Comparison of ENCODE assay signal across 8 mouse cellular contexts in genomic region chr3:88141439-88141786, GRCm38 (mm10). TPM values are rescaled to one million over a fixed set of nuclear protein-coding genes. Genes with fewer than 3 reads are reported as not detected.
DNase-seq lines count a peak whose midpoint lies in the region; ATAC-seq and TF ChIP-seq lines count a peak whose summit lies in the region.

No protein-coding gene starts in this region.

- no peak for TF ChIP-seq CTCF in liver, postnatal 0 days (IDR thresholded peaks at IDR 0.05; ENCODE audit: low read depth)

- H3K4me2 ChIP-seq in forebrain, embryonic 15.5 days (replicated peaks): peak overlapping the region; percentile 94
- peak overlapping the region; percentile 92 for H3K4me2 ChIP-seq in liver, postnatal 0 days (ENCODE audit: low read depth, low read length)

- peak; percentile 71 to 78 for DNase-seq in spleen, postnatal 36 days (ENCODE audit: low spot score in 2 of 2)
- DNase-seq in spleen, adult 12 weeks (ENCODE audit: low spot score): no peak
- peak; percentile 93 for DNase-seq in induced T-regulatory cell, adult 2 months (ENCODE audit: low read depth)
- DNase-seq in liver, postnatal 0 days: no peak
- no peak for DNase-seq in c-Kit-positive CD71-positive TER-119-positive erythroid progenitor cells, embryonic 14.5 days (ENCODE audit: low spot score)

- peak overlapping the region; percentile 99 for H3K27ac ChIP-seq in forebrain, embryonic 15.5 days (replicated peaks)
- H3K27ac ChIP-seq in liver, postnatal 0 days (ENCODE audit: low read depth): peak overlapping the region; percentile 97

- no peaks in the 10 kb centered on the region for H3K27me3 ChIP-seq in forebrain, embryonic 15.5 days
- H3K27me3 ChIP-seq in liver, postnatal 0 days (ENCODE audit: insufficient read depth, low read length): no peaks in the 10 kb centered on the region

- peaks cover 72% of the 10 kb centered on the region for H3K4me1 ChIP-seq in forebrain, embryonic 15.5 days
- H3K4me1 ChIP-seq in liver, postnatal 0 days (ENCODE audit: insufficient read depth): peaks cover 69% of the 10 kb centered on the region

- H3K4me3 ChIP-seq in forebrain, embryonic 15.5 days: peak overlapping the region; percentile 96
- peak overlapping the region; percentile 80 for H3K4me3 ChIP-seq in liver, postnatal 0 days (ENCODE audit: low read depth, low read length)

- ATAC-seq in forebrain, embryonic 15.5 days (replicated peaks): no peak
- ATAC-seq in liver, postnatal 0 days: no peak
- peak; percentile 3; the same call in 1 of the 2 replicates for ATAC-seq in neutrophil, adult 5-6 weeks (ENCODE audit: extremely low read depth, insufficient number of reproducible peaks, low FRiP score, poor library complexity, severe bottlenecking)
- ATAC-seq in monocyte, adult 5-6 weeks (replicated peaks; ENCODE audit: insufficient number of reproducible peaks, low FRiP score, low TSS enrichment, poor library complexity, severe bottlenecking): no peak

- TF ChIP-seq EP300 in liver, postnatal 0 days (IDR thresholded peaks at IDR 0.05; ENCODE audit: low read depth): no peak

- H3K9me3 ChIP-seq in forebrain, embryonic 15.5 days: no peaks in the 10 kb centered on the region
- no peaks in the 10 kb centered on the region for H3K9me3 ChIP-seq in liver, postnatal 0 days (ENCODE audit: low read length)

- H3K36me3 ChIP-seq in forebrain, embryonic 15.5 days: no peaks in the 10 kb centered on the region
- H3K36me3 ChIP-seq in liver, postnatal 0 days (replicated peaks; ENCODE audit: insufficient read depth, low read length): peaks cover 5% of the 10 kb centered on the region

- WGBS in forebrain, embryonic 15.5 days: 17% methylated on average over 9 of the region's 9 CpGs
- WGBS in liver, postnatal 0 days (ENCODE audit: insufficient replicate concordance): 6% methylated on average over 9 of the region's 9 CpGs

- peak overlapping the region; percentile 93 for H3K9ac ChIP-seq in forebrain, embryonic 15.5 days (replicated peaks)
- H3K9ac ChIP-seq in liver, postnatal 0 days (replicated peaks): peak overlapping the region; percentile 44; the same call in 1 of the 2 replicates

RNA-seq across cellular contexts. Expression of gene Mef2d, which starts 0.8 kb away (rescaled TPM):
- polyA plus RNA-seq in forebrain, embryonic 15.5 days (2015; fragmentation: Nextera tagmentation; extraction: Ambion mirVana): 20.1 and 21.3 TPM in 2 replicates
- 5.7 and 6.4 TPM in 2 replicates for polyA plus RNA-seq in liver, postnatal 0 days (2015; fragmentation: Nextera tagmentation; extraction: Ambion mirVana)
- 120 and 162 TPM in 2 replicates for total RNA-seq in neutrophil, adult 5-6 weeks (2017)
- total RNA-seq in monocyte, adult 5-6 weeks (2017): 94.8 to 111 TPM (median 99.0 TPM) in 3 replicates

RNA-seq across cellular contexts. Expression of gene Iqgap3, which starts 59.6 kb away (rescaled TPM):
- 7.1 and 8.9 TPM in 2 replicates for polyA plus RNA-seq in forebrain, embryonic 15.5 days (2015; fragmentation: Nextera tagmentation; extraction: Ambion mirVana)
- polyA plus RNA-seq in liver, postnatal 0 days (2015; fragmentation: Nextera tagmentation; extraction: Ambion mirVana): 2.9 and 3.2 TPM in 2 replicates
- 0.12 TPM in 1 of 2 replicates, not detected in the other for total RNA-seq in neutrophil, adult 5-6 weeks (2017)
- not detected in 3 replicates for total RNA-seq in monocyte, adult 5-6 weeks (2017)

Comparison
In these comparisons a context has a peak if more than half of its experiments do, and no peak if none do; other contexts are left out.
1. DNase-seq: peak in spleen, postnatal 36 days (2 of 2) and induced T-regulatory cell, adult 2 months (single experiment); none in spleen, adult 12 weeks (single experiment), liver, postnatal 0 days (single experiment) and c-Kit-positive CD71-positive TER-119-positive erythroid progenitor cells, embryonic 14.5 days (single experiment).